Mouse (Mus musculus) hindbrain, embryonic 15.5 days (tissue): ENCODE data around the gene Gm20422. TPM values are rescaled to one million over a fixed set of nuclear protein-coding genes. Genes with fewer than 3 reads are reported as not detected.

Experiments used
- ATAC-seq: fragments of 200-750 bp; cut with Nextera tagmentation; 2 replicates; pipeline ENCODE4 v1.8.0; 2017; ENCODE audit warnings: low read depth, moderate number of reproducible peaks, moderate TSS enrichment; ENCODE audit not compliant: low FRiP score
- H3K27ac ChIP-seq: fragments of 300-500 bp; sonication (generic); replicated peaks from 2 replicates; pipeline ENCODE4 v1.5.1; 2015; ENCODE audit warnings: mild to moderate bottlenecking, inconsistent platforms
- H3K27me3 ChIP-seq: fragments of 300-500 bp; sonication (generic); 2 replicates; pipeline ENCODE4 v1.6.1; 2015; ENCODE audit warnings: control low read depth, inconsistent platforms
- H3K36me3 ChIP-seq: fragments of 300-500 bp; sonication (generic); 2 replicates; pipeline ENCODE4 v1.6.1; 2015; ENCODE audit warnings: control low read depth, inconsistent platforms
- H3K4me1 ChIP-seq: fragments of 300-500 bp; sonication (generic); replicated peaks from 2 replicates; pipeline ENCODE4 v1.6.1; 2015; ENCODE audit warnings: control low read depth, inconsistent platforms
- H3K4me2 ChIP-seq: fragments of 300-500 bp; sonication (generic); 2 replicates; pipeline ENCODE4 v1.6.1; 2015; ENCODE audit warnings: moderate library complexity, mild to moderate bottlenecking, inconsistent platforms
- H3K4me3 ChIP-seq: fragments of 300-500 bp; sonication (generic); 2 replicates; pipeline ENCODE4 v1.5.1; 2015; ENCODE audit warnings: mild to moderate bottlenecking, inconsistent platforms
- H3K9ac ChIP-seq: fragments of 300-500 bp; sonication (generic); 2 replicates; pipeline ENCODE4 v1.6.1; 2015; ENCODE audit warnings: inconsistent platforms
- H3K9me3 ChIP-seq: fragments of 300-500 bp; sonication (generic); 2 replicates; pipeline ENCODE4 v1.6.1; 2016; ENCODE audit warnings: control low read depth, inconsistent platforms
- WGBS: fragments of 180-500 bp; shearing (Covaris S2); methylation state at CpG from one replicate; pipeline ENCODE4 v1.1.7; 2015; 5-methylcytosine and 5-hydroxymethylcytosine counted together
- polyA plus RNA-seq: library from polyadenylated mRNA; unstranded; fragments of >200 nt; fragmentation: Nextera tagmentation; extraction: Ambion mirVana; gene quantifications from 2 replicates; pipeline ENCODE4 v1.2.1, GENCODE M21; 2015

The Gm20422 gene
- 1.2 TPM in 1 of 2 replicates, not detected in the other for polyA plus RNA-seq

DNA sequence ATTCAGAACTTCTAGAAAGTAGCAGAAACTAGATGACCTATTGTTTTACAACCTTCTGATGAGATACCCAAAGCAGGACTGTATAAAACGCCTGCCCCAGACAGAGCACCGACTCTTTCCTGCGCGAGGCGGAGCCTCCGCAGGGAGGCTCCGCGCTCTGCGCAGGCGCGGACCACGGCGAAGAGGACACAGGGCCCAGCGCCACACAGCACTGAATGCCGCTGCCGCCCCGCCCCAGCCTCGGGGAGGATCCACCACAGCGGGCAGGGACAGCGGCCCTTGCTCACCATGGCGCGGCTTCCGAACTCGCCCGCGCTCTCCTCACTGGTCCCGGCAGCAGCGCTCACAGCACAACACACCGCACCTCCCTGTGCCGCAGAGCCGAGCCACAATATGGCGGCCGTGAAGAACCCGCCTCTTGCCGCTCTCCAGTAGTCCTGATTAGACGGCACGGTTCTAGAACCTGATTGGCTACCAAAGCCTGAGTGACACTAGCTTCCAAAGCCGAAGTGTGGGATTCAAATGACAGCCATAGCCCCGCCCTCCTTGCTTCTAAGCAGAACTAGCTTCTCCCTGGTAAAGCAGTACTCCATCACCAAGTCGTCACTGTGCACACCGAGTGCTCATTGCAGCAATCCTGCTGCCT lies at the start of gene Gm20422:
TSS of gene Gm20422 (minus strand) at position 384 of the 646 bp plus-strand sequence.
- Histone ChIP-seq H3K4me2 (peak within 1 kb of the TSS; percentile 69), H3K27me3 (no peaks in the 10 kb centered on the region), H3K9ac (peak within 1 kb of the TSS; percentile 96), H3K4me1 (peaks cover 37% of the 10 kb centered on the region), H3K27ac (peak within 1 kb of the TSS; percentile 100), H3K36me3 (no peaks in the 10 kb centered on the region), H3K4me3 (peak within 1 kb of the TSS; percentile 70), H3K9me3 (no peaks in the 10 kb centered on the region)
- peak; percentile 99 for ATAC-seq
- WGBS = under 1% methylated on average over 41 of the region's 41 CpGs

DNA sequence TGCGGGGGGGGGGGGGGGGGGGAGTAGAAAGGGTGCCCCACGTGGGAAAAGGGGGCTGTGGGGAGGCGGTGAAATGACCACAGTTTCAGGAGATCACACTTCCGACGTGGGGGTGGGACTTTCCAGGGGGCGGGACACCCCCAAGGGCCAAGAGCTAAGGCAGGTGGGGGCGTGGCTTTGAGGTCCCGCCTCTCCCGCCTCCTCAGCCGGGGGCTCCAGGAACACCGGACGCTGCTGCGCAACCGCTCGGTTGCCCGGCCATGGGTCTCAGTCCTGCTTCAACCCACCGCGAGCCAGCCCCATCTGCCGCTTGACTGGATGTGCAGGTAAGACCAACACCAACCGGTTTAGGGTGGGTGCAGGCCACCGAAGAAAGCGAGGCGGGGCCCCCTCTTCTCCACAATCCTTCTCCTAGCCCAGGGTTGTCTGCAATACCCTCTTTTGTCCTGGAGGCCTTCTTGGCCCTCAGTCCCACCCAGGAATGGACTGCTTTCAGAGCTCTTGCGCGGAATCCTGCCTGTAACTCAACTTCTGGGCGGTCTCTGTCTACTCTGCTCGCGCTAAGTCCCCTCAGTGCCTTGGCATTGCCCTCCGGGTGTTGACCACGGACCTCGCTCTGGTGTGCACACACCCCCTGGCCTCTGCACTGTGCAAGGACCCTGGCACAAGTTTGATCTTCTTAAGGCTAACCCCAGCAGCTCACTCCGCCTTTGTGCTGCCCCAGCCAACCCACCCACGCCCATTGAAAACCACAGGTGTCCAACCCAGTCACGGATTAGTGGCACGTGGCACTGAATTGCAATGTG lies 47.9 kb upstream of the Gm20422 start, which contains the start of gene Lpar2:
TSS of gene Lpar2 (plus strand) at position 44 of the 806 bp plus-strand sequence.
- peak; percentile 82 for ATAC-seq
- H3K4me2 ChIP-seq = peak within 1 kb of the TSS; percentile 64
- WGBS = under 1% methylated on average over 29 of the region's 35 CpGs

GRCm38 (mm10) chr8:69821971-69822385 lies 47.3 kb upstream of the Gm20422 start:
- under 1% methylated on average over 15 of the region's 22 CpGs for WGBS
- peak; percentile 71 for ATAC-seq
- Histone ChIP-seq H3K9me3 (no peaks in the 10 kb centered on the region), H3K4me2 (peak overlapping the region; percentile 64), H3K9ac (peak overlapping the region; percentile 54), H3K4me3 (peak overlapping the region; percentile 48), H3K36me3 (peaks cover 25% of the 10 kb centered on the region), H3K27ac (peak overlapping the region; percentile 82), H3K27me3 (no peaks in the 10 kb centered on the region), H3K4me1 (peaks cover 33% of the 10 kb centered on the region)

More for the DNA sequence above, 47.9 kb upstream of the Gm20422 start, which contains the start of gene Lpar2:
- peak within 1 kb of the TSS; percentile 82 for H3K27ac ChIP-seq
- H3K9me3 ChIP-seq = no peaks in the 10 kb centered on the region
- peak within 1 kb of the TSS; percentile 54 for H3K9ac ChIP-seq
- H3K4me3 ChIP-seq = peak within 1 kb of the TSS; percentile 48
- peaks cover 22% of the 10 kb centered on the region for H3K36me3 ChIP-seq
- peaks cover 33% of the 10 kb centered on the region for H3K4me1 ChIP-seq
- no peaks in the 10 kb centered on the region for H3K27me3 ChIP-seq

DNA sequence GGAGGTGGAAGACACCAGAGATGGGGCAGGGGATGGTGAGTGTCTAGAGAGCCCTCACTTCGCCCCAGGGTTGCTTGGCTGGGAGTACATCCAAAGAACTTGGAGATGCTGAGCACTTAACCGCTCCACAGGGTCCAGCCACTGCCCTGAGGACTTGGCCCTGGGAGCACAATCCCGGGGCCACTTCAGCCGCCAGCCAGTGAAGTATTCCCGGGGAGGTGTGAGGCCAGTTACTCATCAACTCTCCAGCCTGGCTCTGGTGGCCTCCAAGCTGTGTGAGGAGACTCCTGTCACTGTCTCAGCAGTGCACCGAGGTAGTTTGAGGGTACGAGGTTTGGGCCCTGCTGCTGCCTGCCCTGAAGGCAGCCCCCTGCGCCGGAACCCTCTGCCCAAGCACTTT lies 45.8 kb upstream of the Gm20422 start:
- Histone ChIP-seq H3K4me1 (peaks cover 28% of the 10 kb centered on the region), H3K36me3 (peaks cover 31% of the 10 kb centered on the region), H3K9me3 (no peaks in the 10 kb centered on the region), H3K4me2 (no peak overlapping the region), H3K4me3 (no peak overlapping the region), H3K9ac (no peak overlapping the region), H3K27me3 (no peaks in the 10 kb centered on the region), H3K27ac (no peak overlapping the region)
- no peak for ATAC-seq
- 76% methylated on average over 9 of the region's 9 CpGs for WGBS

GRCm38 (mm10) chr8:69815396-69815795 lies 40.7 kb upstream of the Gm20422 start:
- ATAC-seq = no peak
- 95% methylated on average over 4 of the region's 4 CpGs for WGBS
- Histone ChIP-seq H3K27me3 (no peaks in the 10 kb centered on the region), H3K36me3 (peaks cover 66% of the 10 kb centered on the region), H3K4me1 (no peaks in the 10 kb centered on the region), H3K9ac (no peak overlapping the region), H3K4me2 (no peak overlapping the region), H3K27ac (no peak overlapping the region), H3K4me3 (no peak overlapping the region), H3K9me3 (no peaks in the 10 kb centered on the region)

- Histone ChIP-seq H3K9ac (no peak overlapping the region), H3K9me3 (no peaks in the 10 kb centered on the region), H3K4me1 (peaks cover 4% of the 10 kb centered on the region), H3K27ac (no peak overlapping the region), H3K27me3 (no peaks in the 10 kb centered on the region), H3K4me3 (no peak overlapping the region), H3K4me2 (no peak overlapping the region), H3K36me3 (peaks cover 66% of the 10 kb centered on the region)
- 90% methylated on average over 2 of the region's 2 CpGs for WGBS
- ATAC-seq = no peak
These were observed 40.2 kb upstream of the Gm20422 start for GRCm38 (mm10) chr8:69814881-69815280.

DNA sequence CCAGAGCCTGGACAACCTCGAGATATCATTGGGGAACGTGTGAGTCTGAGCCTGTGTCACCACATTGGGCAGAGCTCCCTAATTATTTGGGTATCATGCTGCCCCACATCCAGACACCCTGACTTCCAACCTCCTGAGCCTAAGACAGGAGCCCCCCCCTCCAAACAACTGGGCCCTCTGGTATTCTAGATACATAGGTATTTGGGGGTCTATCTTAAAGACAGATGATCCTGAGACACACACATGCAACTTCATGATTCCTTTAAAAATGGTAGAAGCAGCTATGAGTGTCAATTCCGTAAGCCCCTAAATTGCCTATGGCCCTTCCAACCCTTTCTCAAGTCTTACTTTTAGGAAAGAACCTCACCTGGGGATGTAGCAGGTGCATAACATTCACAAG lies 35.1 kb upstream of the Gm20422 start:
- Histone ChIP-seq H3K9me3 (no peaks in the 10 kb centered on the region), H3K4me1 (peaks cover 16% of the 10 kb centered on the region), H3K4me3 (peak overlapping the region; percentile 55), H3K27me3 (no peaks in the 10 kb centered on the region), H3K36me3 (peaks cover 65% of the 10 kb centered on the region), H3K9ac (no peak overlapping the region; the same call in 1 of the 2 replicates), H3K27ac (0 out of 2 replicates have a peak overlapping the region, but pooled peaks have one; percentile 30), H3K4me2 (peak overlapping the region; percentile 74)
- WGBS = 59% methylated on average over 3 of the region's 3 CpGs
- no peak for ATAC-seq

DNA sequence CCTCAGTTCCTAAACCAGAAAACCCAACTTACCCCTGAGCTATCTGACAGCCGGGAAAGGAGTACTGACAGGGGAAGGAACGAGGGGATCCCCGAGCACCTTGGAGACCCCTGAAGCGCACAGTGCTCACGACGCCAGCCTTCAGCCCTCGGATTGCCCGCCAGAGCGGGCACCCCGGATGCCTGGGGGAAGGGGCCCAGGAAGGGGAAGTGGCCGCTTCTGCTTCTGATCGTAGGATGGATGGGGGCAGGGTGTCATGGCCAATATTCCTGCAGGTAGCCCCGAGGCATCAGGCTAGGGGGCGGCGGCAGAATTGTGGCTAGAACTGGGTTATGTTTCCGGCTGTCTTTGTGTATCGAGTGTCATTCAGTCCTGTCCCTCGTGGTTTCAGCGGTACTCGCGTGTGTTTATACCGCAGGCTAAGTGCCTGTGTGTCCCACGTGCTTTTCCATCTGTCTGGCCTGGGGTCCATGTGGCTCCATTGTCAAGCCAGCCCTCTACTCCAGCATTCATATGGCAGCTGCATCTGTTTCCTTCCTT lies 34.2 kb upstream of the Gm20422 start:
- peak; percentile 71 for ATAC-seq
- H3K27ac ChIP-seq = peak overlapping the region; percentile 70
- 2% methylated on average over 23 of the region's 23 CpGs for WGBS
- H3K4me3 ChIP-seq = peak overlapping the region; percentile 55
- peak overlapping the region; percentile 74 for H3K9ac ChIP-seq
- H3K27me3 ChIP-seq = no peaks in the 10 kb centered on the region
- H3K36me3 ChIP-seq = peaks cover 63% of the 10 kb centered on the region
- peaks cover 16% of the 10 kb centered on the region for H3K4me1 ChIP-seq
- no peaks in the 10 kb centered on the region for H3K9me3 ChIP-seq
- H3K4me2 ChIP-seq = peak overlapping the region; percentile 74

GRCm38 (mm10) chr8:69808094-69808863 lies 33.6 kb upstream of the Gm20422 start, which contains the start of gene Gmip:
Gene Gmip, plus strand, starts transcription at chr8:69808679.
- Histone ChIP-seq H3K4me2 (peak within 1 kb of the TSS; percentile 74), H3K9me3 (no peaks in the 10 kb centered on the region), H3K4me3 (peak within 1 kb of the TSS; percentile 55), H3K4me1 (peaks cover 16% of the 10 kb centered on the region), H3K9ac (peak within 1 kb of the TSS; percentile 74), H3K36me3 (peaks cover 64% of the 10 kb centered on the region), H3K27me3 (no peaks in the 10 kb centered on the region), H3K27ac (peak within 1 kb of the TSS; percentile 70)
- WGBS = 7% methylated on average over 26 of the region's 28 CpGs
- peak; percentile 77 for ATAC-seq

DNA sequence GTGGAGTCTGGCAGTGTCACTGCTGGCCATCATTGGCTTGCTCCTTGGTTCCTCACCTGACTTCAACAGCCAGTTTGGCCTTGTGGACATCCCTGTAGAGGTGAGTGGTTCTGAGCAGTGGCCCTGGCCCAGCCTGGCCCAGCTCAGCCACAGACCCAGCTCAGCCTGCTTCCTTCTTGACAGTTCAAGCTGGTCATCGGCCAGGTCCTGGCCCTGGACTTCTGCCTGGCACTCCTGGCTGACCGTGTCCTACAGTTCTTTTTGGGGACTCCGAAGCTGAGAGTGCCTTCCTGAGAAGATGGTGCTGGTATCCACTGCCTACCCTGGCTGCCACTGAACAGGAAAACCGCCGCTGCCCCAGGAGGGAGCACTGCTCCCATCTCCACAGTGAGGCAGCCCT lies 32.5 kb upstream of the Gm20422 start:
- no peaks in the 10 kb centered on the region for H3K9me3 ChIP-seq
- H3K4me2 ChIP-seq = no peak overlapping the region
- whole genome bisulfite sequencing = 98% methylated on average over 5 of the region's 5 CpGs
- peaks cover 71% of the 10 kb centered on the region for H3K36me3 ChIP-seq
- ATAC-seq = no peak
- H3K4me1 ChIP-seq = peaks cover 16% of the 10 kb centered on the region
- no peak overlapping the region for H3K4me3 ChIP-seq
- no peak overlapping the region for H3K9ac ChIP-seq
- no peaks in the 10 kb centered on the region for H3K27me3 ChIP-seq
- no peak overlapping the region for H3K27ac ChIP-seq

DNA sequence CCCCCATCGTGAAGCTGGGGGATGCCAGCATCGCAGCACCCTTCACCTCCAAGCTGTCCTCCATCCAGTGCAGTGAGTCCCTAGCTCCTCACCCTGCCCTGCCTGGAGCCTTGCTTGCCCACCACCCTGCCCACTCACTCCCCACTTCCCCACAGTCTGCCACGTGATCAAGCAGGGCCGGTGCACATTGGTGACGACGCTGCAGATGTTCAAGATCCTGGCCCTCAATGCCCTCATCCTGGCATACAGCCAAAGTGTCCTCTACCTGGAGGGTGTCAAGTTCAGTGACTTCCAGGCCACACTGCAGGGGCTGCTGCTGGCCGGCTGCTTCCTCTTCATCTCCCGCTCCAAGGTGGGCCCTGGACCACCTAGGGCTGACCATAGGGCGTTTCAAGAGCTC lies 30.8 kb upstream of the Gm20422 start:
- 95% methylated on average over 9 of the region's 9 CpGs for WGBS
- H3K36me3 ChIP-seq = peaks cover 72% of the 10 kb centered on the region
- no peak overlapping the region for H3K9ac ChIP-seq
- H3K27ac ChIP-seq = no peak overlapping the region
- H3K27me3 ChIP-seq = no peaks in the 10 kb centered on the region
- no peak for ATAC-seq
- no peak overlapping the region for H3K4me2 ChIP-seq
- H3K9me3 ChIP-seq = no peaks in the 10 kb centered on the region
- no peak overlapping the region for H3K4me3 ChIP-seq
- H3K4me1 ChIP-seq = peaks cover 16% of the 10 kb centered on the region
